Mouse (Mus musculus): ENCODE data around the gene Pik3c2g.

- TF ChIP-seq MAX (IDR thresholded peaks at IDR 0.05; ENCODE audit: low read depth): no peak
- TF ChIP-seq MYOD1 (IDR thresholded peaks at IDR 0.05; ENCODE audit: control insufficient read depth in 1 of 3, insufficient read length in 2 of 3, low read depth in 2 of 3): no peak
- no peak for TF ChIP-seq POLR2A (IDR thresholded peaks at IDR 0.05; ENCODE audit: insufficient read length, low read depth)
- no peak for TF ChIP-seq POLR2AphosphoS2 (IDR thresholded peaks at IDR 0.05; ENCODE audit: insufficient read length, low read depth)
- no peak for TF ChIP-seq E2F4 (IDR thresholded peaks at IDR 0.05; ENCODE audit: insufficient read depth)
- no peak for TF ChIP-seq CEBPB (IDR thresholded peaks at IDR 0.05; ENCODE audit: insufficient read depth, poor library complexity, severe bottlenecking)
- no peak for TF ChIP-seq USF1 (IDR thresholded peaks at IDR 0.05; ENCODE audit: low read depth)
- no peak for TF ChIP-seq TCF12 (IDR thresholded peaks at IDR 0.05; ENCODE audit: insufficient read depth, poor library complexity, severe bottlenecking)
- no peak for TF ChIP-seq SRF (IDR thresholded peaks at IDR 0.05; ENCODE audit: control insufficient read depth, insufficient read length, low read depth)
- no peak for TF ChIP-seq REST (IDR thresholded peaks at IDR 0.05; ENCODE audit: insufficient read depth, insufficient read length)
Observed at GRCm38 (mm10) chr6:139989597-139989996, 402.6 kb downstream of the Pik3c2g start.
